Mouse (Mus musculus) cerebellum, postnatal 14 days (tissue): ENCODE measurements around the gene Frem1.

ENCODE experiments used
- DNase-seq, 2 experiments: peaks; one replicate each; pipeline ENCODE4 v3.0.0; 2021; ENCODE audit warnings: mixed read lengths in 2 of 2

Gene Frem1

GRCm38 (mm10) chr4:83020759-83021555 is 31.2 kb downstream of the Frem1 start:
- DNase-seq, result peak; percentile 13 to 21

GRCm38 (mm10) chr4:83018111-83019105 is 33.7 kb downstream of the Frem1 start:
- no peak for DNase-seq

GRCm38 (mm10) chr4:83014538-83014937 is 37.6 kb downstream of the Frem1 start:
- no peak for DNase-seq

- no peak for DNase-seq
These were observed 48.1 kb downstream of the Frem1 start for GRCm38 (mm10) chr4:83004086-83004485.

GRCm38 (mm10) chr4:82992042-82992441 is 60.1 kb downstream of the Frem1 start:
- no peak for DNase-seq

- no peak for DNase-seq
These were observed 61.0 kb downstream of the Frem1 start for GRCm38 (mm10) chr4:82990973-82991695.

GRCm38 (mm10) chr4:82972381-82972780 is 79.8 kb downstream of the Frem1 start:
- no peak for DNase-seq

- no peak for DNase-seq
These were observed 81.1 kb downstream of the Frem1 start for GRCm38 (mm10) chr4:82970901-82971648.

- no peak for DNase-seq
These were observed 91.1 kb downstream of the Frem1 start for GRCm38 (mm10) chr4:82961024-82961423.

GRCm38 (mm10) chr4:82957827-82958538 is 94.2 kb downstream of the Frem1 start:
- DNase-seq, result no peak

- no peak for DNase-seq
These were observed 98.1 kb downstream of the Frem1 start for GRCm38 (mm10) chr4:82953992-82954391.

GRCm38 (mm10) chr4:82949511-82949910 is 102.6 kb downstream of the Frem1 start:
- no peak for DNase-seq

GRCm38 (mm10) chr4:82946721-82947120 is 105.4 kb downstream of the Frem1 start:
- DNase-seq, result peak; percentile 42 to 51

GRCm38 (mm10) chr4:82946276-82946612 is 105.9 kb downstream of the Frem1 start:
- DNase-seq, result peak; percentile 79 to 81

GRCm38 (mm10) chr4:82945572-82946275 is 106.4 kb downstream of the Frem1 start:
- DNase-seq, result peak; percentile 88 to 94

GRCm38 (mm10) chr4:82940680-82941079 is 111.5 kb downstream of the Frem1 start:
- no peak for DNase-seq

- no peak for DNase-seq
These were observed 111.9 kb downstream of the Frem1 start for GRCm38 (mm10) chr4:82940248-82940647.

- peak; percentile 72 to 76 for DNase-seq
These were observed 117.8 kb downstream of the Frem1 start for GRCm38 (mm10) chr4:82934308-82934707.

- peak; percentile 94 to 96 for DNase-seq
These were observed 118.4 kb downstream of the Frem1 start for GRCm38 (mm10) chr4:82933698-82934210.

GRCm38 (mm10) chr4:82930079-82930478 is 122.1 kb downstream of the Frem1 start:
- DNase-seq, result no peak

GRCm38 (mm10) chr4:82921962-82922361 is 130.2 kb downstream of the Frem1 start:
- no peak for DNase-seq
